Mouse (Mus musculus) neural tube, embryonic 15.5 days (tissue): ENCODE data around the gene Zbtb24. TPM values are rescaled to one million over a fixed set of nuclear protein-coding genes. Genes with fewer than 3 reads are reported as not detected.

Source experiments
- ATAC-seq: fragments of 200-750 bp; cut with Nextera tagmentation; 2 replicates; pipeline ENCODE4 v1.8.0; 2017; ENCODE audit warnings: mild to moderate bottlenecking, moderate TSS enrichment, moderate library complexity; ENCODE audit not compliant: low FRiP score
- H3K27ac ChIP-seq: fragments of 300-500 bp; sonication (generic); replicated peaks from 2 replicates; pipeline ENCODE4 v1.5.1; 2015; ENCODE audit warnings: mild to moderate bottlenecking, inconsistent platforms
- H3K27me3 ChIP-seq: fragments of 300-500 bp; sonication (generic); replicated peaks from 2 replicates; pipeline ENCODE4 v1.6.1; 2015; ENCODE audit warnings: inconsistent platforms
- H3K36me3 ChIP-seq: fragments of 300-500 bp; sonication (generic); 2 replicates; pipeline ENCODE4 v1.6.1; 2015; ENCODE audit warnings: inconsistent platforms
- H3K4me1 ChIP-seq: fragments of 300-500 bp; sonication (generic); 2 replicates; pipeline ENCODE4 v1.6.1; 2015; ENCODE audit warnings: inconsistent platforms
- H3K4me2 ChIP-seq: fragments of 300-500 bp; sonication (generic); 2 replicates; pipeline ENCODE4 v1.6.1; 2015; ENCODE audit warnings: inconsistent platforms, mild to moderate bottlenecking, moderate library complexity
- H3K4me3 ChIP-seq: fragments of 300-500 bp; sonication (generic); replicated peaks from 2 replicates; pipeline ENCODE4 v1.5.1; 2015; ENCODE audit warnings: mild to moderate bottlenecking, inconsistent platforms
- H3K9ac ChIP-seq: fragments of 300-500 bp; sonication (generic); replicated peaks from 2 replicates; pipeline ENCODE4 v1.6.1; 2015; ENCODE audit warnings: mild to moderate bottlenecking, inconsistent platforms
- H3K9me3 ChIP-seq: fragments of 300-500 bp; sonication (generic); replicated peaks from 2 replicates; pipeline ENCODE4 v1.6.1; 2016; ENCODE audit warnings: inconsistent platforms
- WGBS: fragments of 180-500 bp; shearing (Covaris S2); methylation state at CpG from one replicate; pipeline ENCODE4 v1.1.7; 2015; ENCODE audit warnings: mixed read lengths; 5-methylcytosine and 5-hydroxymethylcytosine counted together
- polyA plus RNA-seq: library from polyadenylated mRNA; unstranded; fragments of >200 nt; fragmentation: Nextera tagmentation; extraction: Ambion mirVana; gene quantifications from 2 replicates; pipeline ENCODE4 v1.2.1, GENCODE M21; 2015

Zbtb24 gene
- polyA plus RNA-seq, 1 experiment from 2014 or later: 17.7 TPM

- Histone ChIP-seq H3K9me3 (no peaks in the 10 kb centered on the region), H3K27me3 (no peaks in the 10 kb centered on the region), H3K4me1 (no peaks in the 10 kb centered on the region), H3K36me3 (no peaks in the 10 kb centered on the region), H3K9ac (no peak overlapping the region), H3K4me3 (no peak overlapping the region), H3K4me2 (no peak overlapping the region), H3K27ac (no peak overlapping the region)
- ATAC-seq: no peak
- 79% methylated on average over 4 of the region's 4 CpGs for WGBS
Measured at GRCm38 (mm10) chr10:41514301-41514700, 64.1 kb downstream of the Zbtb24 start.

GRCm38 (mm10) chr10:41514921-41515320, 64.7 kb downstream of the Zbtb24 start:
- ATAC-seq: no peak
- Histone ChIP-seq H3K4me3 (no peak overlapping the region), H3K4me1 (no peaks in the 10 kb centered on the region), H3K36me3 (no peaks in the 10 kb centered on the region), H3K9me3 (no peaks in the 10 kb centered on the region), H3K9ac (no peak overlapping the region), H3K27ac (no peak overlapping the region), H3K4me2 (no peak overlapping the region), H3K27me3 (no peaks in the 10 kb centered on the region)

Other genes starting within 250 kb of the Zbtb24 start
- gene Fig4, start 147.1 kb upstream of the Zbtb24 start, polyA plus RNA-seq: 28.7 and 32.1 TPM in 2 replicates
- 0.10 and 0.19 TPM in 2 replicates for gene Ak9, start 146.4 kb upstream of the Zbtb24 start, polyA plus RNA-seq
- 22.7 and 29.6 TPM in 2 replicates for gene Mical1, start 25.9 kb downstream of the Zbtb24 start, polyA plus RNA-seq
- gene Smpd2, start 40.0 kb downstream of the Zbtb24 start, polyA plus RNA-seq: 37.6 and 42.4 TPM in 2 replicates
- 4.2 and 4.6 TPM in 2 replicates for gene Ppil6, start 40.1 kb downstream of the Zbtb24 start, polyA plus RNA-seq
- gene Cd164, start 69.0 kb downstream of the Zbtb24 start, polyA plus RNA-seq: 49.9 and 78.2 TPM in 2 replicates